ENCODE assay signal across 12 mouse cellular contexts in the genomic region with DNA sequence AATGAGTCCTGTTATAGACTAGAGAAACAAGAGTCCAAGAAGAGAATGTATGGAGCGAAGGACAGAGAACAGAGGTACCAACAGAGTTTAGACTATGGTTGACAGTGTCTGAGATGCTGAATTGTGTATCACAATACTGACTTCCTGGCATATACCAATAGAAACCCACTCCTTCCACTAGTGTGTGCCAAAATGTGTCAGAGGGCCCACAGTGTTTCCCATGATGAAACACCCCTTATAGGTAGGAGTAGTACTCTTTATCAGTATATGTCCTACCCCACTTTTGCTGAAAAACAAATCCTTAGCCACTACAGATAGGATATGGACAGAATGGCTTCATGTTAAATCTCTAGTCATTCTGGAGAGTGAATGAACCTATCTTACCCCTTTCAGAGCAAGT.
"Had no signal": no experiment of that assay in that cellular context is flagged by ENCODE, and none has a peak within 500 bp of the region (broad histone marks: within the 10 kb centered on the region; RNA-seq: fewer than 3 reads in every experiment).

No protein-coding gene starts in this region.

- H3K9me3 ChIP-seq: intestine, embryonic 15.5 days; kidney, embryonic 15.5 days; liver, embryonic 13.5 days had no signal

- H3K27ac ChIP-seq: liver, embryonic 13.5 days; macrophage had no signal

- H3K4me2 ChIP-seq: intestine, embryonic 15.5 days; liver, embryonic 13.5 days; lung, embryonic 14.5 days had no signal

- H3K4me3 ChIP-seq: intestine, embryonic 15.5 days; kidney, embryonic 15.5 days; left cerebral cortex, adult 2 months; liver, embryonic 13.5 days had no signal

- DNase-seq: kidney, adult 11 months; kidney, postnatal 10 days; layer of hippocampus, postnatal 36 days; liver, embryonic 13.5 days; midbrain, embryonic 14.5 days; thymus, adult 18-20 months; thymus, postnatal 36 days had no signal

- H3K27me3 ChIP-seq: intestine, embryonic 15.5 days; kidney, embryonic 15.5 days; liver, embryonic 13.5 days had no signal

- ATAC-seq: intestine, embryonic 15.5 days had no signal

- H3K9ac ChIP-seq: intestine, embryonic 15.5 days; kidney, embryonic 15.5 days; liver, embryonic 13.5 days; lung, embryonic 14.5 days had no signal

- H3K36me3 ChIP-seq: intestine, embryonic 15.5 days; kidney, embryonic 15.5 days had no signal
